Comparison of ENCODE assay signal across 21 mouse cellular contexts in the genomic region with DNA sequence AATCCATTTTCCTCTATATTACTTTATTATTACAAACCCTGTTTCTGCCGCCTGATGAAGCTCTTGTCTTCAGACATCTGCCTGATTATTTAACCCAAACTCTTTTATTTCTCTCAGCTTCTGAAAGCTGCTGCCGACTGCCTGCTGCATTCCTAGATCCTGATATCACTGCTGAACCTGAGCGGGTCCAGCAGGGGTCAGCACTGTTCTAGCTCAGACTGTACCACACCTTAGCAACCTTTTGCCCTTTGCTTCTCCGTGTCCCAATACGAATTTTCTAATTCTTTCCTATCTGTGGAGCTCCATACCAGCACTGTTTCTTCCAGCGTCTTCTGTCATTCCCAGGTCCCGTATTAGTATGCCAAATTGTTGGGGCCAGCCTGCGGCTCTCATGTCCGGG.
DNase-seq lines count a peak whose midpoint lies in the region; TF ChIP-seq lines count a peak whose summit lies in the region.
"Had no signal": no experiment of that assay in that cellular context is flagged by ENCODE, and none has a peak within 500 bp of the region (broad histone marks: within the 10 kb centered on the region; RNA-seq: fewer than 3 reads in every experiment).

No protein-coding gene starts in this region.

- peak; percentile 44 for TF ChIP-seq CTCF in ES-Bruce4 (IDR thresholded peaks at IDR 0.05; ENCODE audit: low read depth, low read length)

- H3K4me1 ChIP-seq in ES-Bruce4 (ENCODE audit: control insufficient read depth, insufficient read depth, low read length): no peaks in the 10 kb centered on the region
- H3K4me1 ChIP-seq in ES-E14 (ENCODE audit: control insufficient read depth in 2 of 2, insufficient read depth in 2 of 2, low read length in 2 of 2, poor library complexity in 1 of 2): no peaks in the 10 kb centered on the region
- H3K4me1 ChIP-seq: embryonic facial prominence, embryonic 13.5 days; embryonic facial prominence, embryonic 15.5 days; forebrain, embryonic 10.5 days; forebrain, embryonic 12.5 days had no signal

- H3K4me3 ChIP-seq in ES-Bruce4 (ENCODE audit: low read depth, low read length): no peak overlapping the region
- H3K4me3 ChIP-seq in ES-E14 (ENCODE audit: insufficient read depth in 1 of 2, low read depth in 1 of 2, low read length in 2 of 2, poor library complexity in 1 of 2, severe bottlenecking in 1 of 2): no peak overlapping the region
- H3K4me3 ChIP-seq: embryonic facial prominence, embryonic 13.5 days; embryonic facial prominence, embryonic 15.5 days; erythroblast, embryonic 14.5 days; forebrain, embryonic 10.5 days; forebrain, embryonic 12.5 days had no signal

- H3K9ac ChIP-seq in ES-Bruce4 (ENCODE audit: low read depth, poor library complexity, severe bottlenecking): no peak overlapping the region
- no peak overlapping the region for H3K9ac ChIP-seq in ES-E14 (ENCODE audit: insufficient read depth, low read depth, low read length, poor library complexity, severe bottlenecking)
- H3K9ac ChIP-seq: embryonic facial prominence, embryonic 13.5 days; embryonic facial prominence, embryonic 15.5 days; forebrain, embryonic 12.5 days had no signal

- DNase-seq in ES-E14 (ENCODE audit: low read depth, low spot score) (no peak), R1 (ENCODE audit: low read depth, low spot score) (peak; percentile 55)
- DNase-seq in cerebellum, adult 18-20 months: no peak
- DNase-seq in embryo, embryonic 9.5 days (ENCODE audit: extremely low spot score): no peak
- no peak for DNase-seq in yolk sac, embryonic 10.5 days (ENCODE audit: low spot score)
- no peak for DNase-seq in cerebellum, adult 11 months
- DNase-seq: adrenal gland, adult 8-10 months; adrenal gland, postnatal 14 days; adrenal gland, postnatal 36 days; B cell, adult 2 months; cerebellum, adult 2 months; cerebellum, adult 9-10 months; cerebellum, postnatal 10 days; cerebellum, postnatal 25 days had no signal

- H3K27ac ChIP-seq in ES-Bruce4 (ENCODE audit: insufficient read depth, low read length) (no peak overlapping the region), ES-E14 (ENCODE audit: insufficient read depth, low read depth, low read length, poor library complexity, severe bottlenecking) (peak overlapping the region; percentile 86)
- H3K27ac ChIP-seq: embryonic facial prominence, embryonic 13.5 days; embryonic facial prominence, embryonic 15.5 days; forebrain, embryonic 10.5 days; forebrain, embryonic 12.5 days had no signal

- H3K9me3 ChIP-seq in ES-Bruce4 (replicated peaks; ENCODE audit: control insufficient read depth, insufficient read depth, low read length, poor library complexity, severe bottlenecking) (peaks cover 35% of the 10 kb centered on the region), ES-E14 (ENCODE audit: control insufficient read depth, insufficient read depth, low read depth, low read length) (peaks cover 19% of the 10 kb centered on the region)

- in situ Hi-C loops in ES-E14 (cut with MboI; ENCODE audit: low sequenced_read_pairs in 2 of 2, unreplicated experiment in 2 of 2): loop anchor here (5.0 to 25.0 kb wide), 2 partner anchors 50 to 925 kb away; no protein-coding TSS in a partner anchor

- H3K27me3 ChIP-seq in ES-Bruce4 (ENCODE audit: control insufficient read depth, insufficient read depth, low read length, poor library complexity, severe bottlenecking): no peaks in the 10 kb centered on the region
- H3K27me3 ChIP-seq: CH12.LX; embryonic facial prominence, embryonic 13.5 days; embryonic facial prominence, embryonic 15.5 days; forebrain, embryonic 12.5 days had no signal

- TF ChIP-seq EP300 in ES-Bruce4 (IDR thresholded peaks at IDR 0.05; ENCODE audit: insufficient read depth, low read depth, low read length): no peak

- TF ChIP-seq POLR2A in ES-Bruce4 (IDR thresholded peaks at IDR 0.05; ENCODE audit: insufficient read depth, low read length): no peak

- H3K36me3 ChIP-seq in ES-Bruce4 (ENCODE audit: control insufficient read depth, insufficient read depth, low read length, poor library complexity, severe bottlenecking) (no peaks in the 10 kb centered on the region), ES-E14 (ENCODE audit: control insufficient read depth, insufficient read depth, low read length, poor library complexity, severe bottlenecking) (no peaks in the 10 kb centered on the region)
- H3K36me3 ChIP-seq: embryonic facial prominence, embryonic 13.5 days; embryonic facial prominence, embryonic 15.5 days; forebrain, embryonic 10.5 days; forebrain, embryonic 12.5 days had no signal

TF ChIP-seq in ES-E14, 5 proteins besides CTCF, POLR2A, EP300 and RAD21:
- TF ChIP-seq ZC3H11A (IDR thresholded peaks at IDR 0.05; ENCODE audit: borderline replicate concordance, low read depth, low read length): no peak
- TF ChIP-seq CHD2 (IDR thresholded peaks at IDR 0.05; ENCODE audit: low read depth, low read length): no peak
- TF ChIP-seq MAFK (IDR thresholded peaks at IDR 0.05; ENCODE audit: insufficient read depth, low read depth, low read length): no peak
- no peak for TF ChIP-seq HCFC1 (IDR thresholded peaks at IDR 0.05; ENCODE audit: borderline replicate concordance, insufficient read depth, low read length)
- TF ChIP-seq ZNF384 (IDR thresholded peaks at IDR 0.05; ENCODE audit: low read depth, low read length): no peak
